Mouse (Mus musculus) stomach, postnatal 0 days (tissue): Measurements from ENCODE around the gene Map1b.

ENCODE experiments used
- CTCF ChIP-seq: IDR thresholded peaks from 2 replicates; pipeline ENCODE4 v1.5.1; 2016; ENCODE audit warnings: antibody characterized with exemption, low read depth, mild to moderate bottlenecking, moderate library complexity
- EP300 ChIP-seq: optimal IDR thresholded peaks from 2 replicates; pipeline ENCODE3; 2016; ENCODE audit warnings: antibody characterized with exemption

- TF ChIP-seq CTCF (no peak), EP300 (no peak)
Observed at GRCm38 (mm10) chr13:99386341-99386740, 130.0 kb downstream of the Map1b start.
